Mouse (Mus musculus): ENCODE measurements around the gene Prkca.

Prkca gene

DNA sequence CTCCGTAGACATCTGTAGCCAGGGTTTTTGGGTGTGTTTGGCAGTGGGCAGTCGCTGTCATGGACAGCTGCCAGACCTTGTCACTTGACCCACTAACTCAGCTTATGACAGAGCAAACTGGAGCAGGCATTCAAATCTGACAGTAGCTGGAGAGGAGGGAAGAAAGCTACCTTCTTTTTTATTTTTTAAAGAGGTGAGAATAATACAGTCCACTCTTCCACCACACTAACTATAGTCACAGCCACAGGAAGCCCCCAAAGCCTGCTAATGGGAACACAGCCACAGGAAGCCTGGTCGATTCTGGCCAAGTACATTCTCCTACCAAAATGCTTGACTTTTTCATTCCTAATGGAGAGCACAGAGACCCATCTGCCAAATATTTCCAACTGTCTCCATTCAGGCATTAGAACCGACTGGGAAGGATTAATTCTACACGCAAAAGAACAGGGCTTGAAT, 84.9 kb downstream of the Prkca start:
- DNase-seq: no peak

DNA sequence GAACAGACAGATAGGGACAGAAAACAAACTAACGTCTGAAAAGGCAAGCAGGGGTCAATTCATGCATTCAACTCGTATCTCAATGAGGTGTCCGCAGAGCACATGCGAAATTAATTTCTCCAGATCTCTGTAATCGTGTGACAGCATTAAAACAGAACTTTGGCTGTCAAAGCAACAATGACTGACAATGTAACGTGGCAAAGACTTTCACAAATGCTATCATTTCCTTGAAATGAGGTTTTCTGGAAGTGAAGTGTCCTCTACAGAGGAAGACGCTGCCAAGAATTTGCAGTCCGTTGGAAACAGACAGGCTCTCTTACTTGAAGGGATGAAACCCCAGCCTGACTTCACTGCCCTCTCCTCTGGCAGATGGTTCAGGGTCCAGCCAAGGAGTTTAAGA, 85.8 kb downstream of the Prkca start:
- no peak for DNase-seq

DNA sequence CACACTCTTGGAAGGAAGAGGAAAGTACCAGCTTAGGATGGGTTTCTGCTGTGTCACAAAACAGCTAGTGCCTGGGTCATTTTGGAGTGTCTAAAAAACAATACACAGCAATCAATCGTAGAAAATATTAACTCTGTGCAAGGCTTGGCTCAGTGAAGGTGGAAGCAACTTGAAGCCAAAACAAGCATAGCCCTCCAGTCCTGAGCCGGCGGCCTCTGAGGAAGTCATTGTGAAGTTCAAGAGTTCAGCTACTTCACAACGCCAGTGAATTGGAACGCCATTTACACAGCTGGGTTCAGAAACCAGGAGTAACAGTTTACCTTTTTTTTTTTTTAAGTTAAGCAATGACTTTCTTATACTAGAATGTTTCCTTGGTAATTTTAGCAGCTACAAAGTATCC, 89.0 kb downstream of the Prkca start:
- peak; percentile 88 for DNase-seq

DNA sequence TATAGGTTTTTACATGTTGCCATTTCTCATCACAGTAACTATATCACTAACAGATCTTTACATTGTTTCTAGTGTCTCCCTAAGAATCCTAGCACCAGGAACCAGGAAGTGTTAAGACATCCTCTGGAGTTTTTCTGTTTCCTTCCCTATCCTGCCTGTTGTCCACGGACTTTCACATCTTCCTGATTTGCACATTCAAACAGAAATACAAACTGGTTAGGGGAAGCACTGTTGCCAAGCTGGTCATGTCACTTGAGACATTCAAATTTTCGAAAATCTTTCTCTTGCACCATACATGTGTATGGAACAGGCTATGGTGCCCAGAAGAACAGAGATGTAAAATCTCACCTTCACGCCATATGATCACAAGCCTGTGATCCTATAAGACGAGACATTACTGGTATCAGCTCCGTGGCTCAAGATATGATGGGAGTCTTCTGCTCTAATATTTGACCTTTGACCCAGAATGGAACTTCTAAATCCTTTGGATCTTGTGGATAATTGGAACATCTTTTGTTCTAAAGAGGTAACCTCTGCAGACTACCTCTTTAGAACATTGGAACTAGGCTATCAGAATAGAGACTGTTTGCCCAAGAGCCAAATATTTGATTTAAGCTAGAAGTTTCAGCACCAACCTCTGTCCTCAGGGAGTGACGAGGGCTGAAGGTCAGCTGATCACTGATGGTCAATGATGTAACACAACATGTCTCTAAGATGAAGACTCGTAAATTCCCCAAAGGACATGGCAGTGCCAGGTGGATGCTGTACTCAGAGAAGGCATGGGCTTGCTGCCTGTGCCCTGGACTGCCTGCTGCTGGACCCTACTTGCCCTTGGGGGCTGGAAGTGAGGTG, 91.6 kb downstream of the Prkca start:
- DNase-seq: no peak

DNA sequence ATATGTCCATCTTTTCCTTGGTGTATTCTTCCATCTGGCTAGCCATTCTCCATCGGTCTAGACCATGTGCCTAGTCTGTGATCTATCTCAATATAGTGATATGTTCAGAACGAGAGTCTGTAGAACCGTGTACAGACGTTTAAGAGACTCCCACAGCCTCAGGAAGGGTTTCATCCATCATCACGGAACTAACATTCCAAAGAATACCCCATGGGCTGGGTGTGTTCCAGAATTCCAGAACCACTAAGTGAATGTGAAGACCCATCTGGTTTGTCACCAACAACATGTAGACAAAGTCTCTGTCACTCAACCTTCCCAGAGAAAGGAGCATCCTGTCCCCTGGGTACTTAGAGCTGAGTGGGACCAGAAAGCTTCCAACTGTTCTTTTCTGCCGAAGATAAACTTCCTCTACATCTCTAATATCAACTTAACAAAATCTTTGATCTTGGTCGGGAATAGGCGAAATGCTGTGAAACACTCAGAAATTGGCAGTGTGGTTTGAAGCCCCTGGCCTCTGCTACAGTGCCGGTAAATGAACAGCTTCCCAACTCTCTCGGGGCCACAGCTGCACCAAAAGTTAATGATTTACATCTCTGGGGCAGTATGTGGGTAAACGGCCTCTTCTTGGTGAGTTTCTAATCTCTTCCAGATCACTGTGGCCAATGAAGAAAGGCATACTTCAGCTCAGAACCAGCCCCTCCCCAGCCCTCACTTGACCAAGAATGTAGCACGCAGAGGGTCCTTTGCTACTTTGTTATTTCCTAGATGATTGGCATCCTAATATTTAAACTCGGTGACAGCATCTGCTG, 92.7 kb downstream of the Prkca start:
- peak; percentile 73 for DNase-seq

DNA sequence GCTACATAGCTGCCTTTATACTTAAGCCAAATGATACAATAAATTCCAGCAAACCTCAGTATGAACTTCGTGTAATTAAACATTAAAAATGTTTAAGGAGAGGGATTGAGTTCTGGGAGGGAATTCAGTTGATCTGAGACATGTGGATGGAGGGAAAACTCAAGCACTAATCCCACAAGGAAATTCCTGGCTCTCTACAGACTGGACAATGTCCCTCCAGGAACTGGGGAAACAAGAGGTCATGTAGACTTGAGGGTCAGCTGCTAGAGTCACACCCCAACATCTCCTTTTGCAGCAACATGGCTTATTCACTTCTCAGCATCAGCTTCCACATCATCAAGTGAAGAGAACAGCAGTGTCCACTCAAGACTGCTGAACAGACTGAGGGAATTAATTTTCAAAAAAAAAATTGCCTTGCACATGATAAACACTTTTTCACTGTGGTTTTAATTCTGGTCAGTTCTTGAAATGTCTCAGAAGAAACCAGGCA, 93.5 kb downstream of the Prkca start:
- DNase-seq: no peak

DNA sequence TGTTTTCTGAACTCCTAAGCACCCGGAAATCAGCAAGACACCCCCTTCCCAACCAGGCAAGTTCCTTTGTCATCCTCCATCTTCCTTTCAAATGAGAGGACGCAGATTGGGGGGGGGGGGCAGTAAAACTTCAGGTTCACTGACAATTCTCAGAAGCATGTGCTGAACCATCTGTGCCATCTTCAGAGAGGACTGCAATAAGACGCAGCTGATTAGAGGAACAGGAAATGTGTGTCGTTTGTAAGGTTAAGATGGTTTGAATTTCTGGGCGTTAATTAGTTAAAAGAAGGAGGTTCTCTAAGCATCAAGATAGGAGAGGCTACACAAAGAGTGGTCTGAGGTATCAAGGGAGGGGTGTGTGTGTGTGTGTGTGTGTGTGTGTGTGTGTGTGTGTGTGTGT, 94.2 kb downstream of the Prkca start:
- no peak for DNase-seq

DNA sequence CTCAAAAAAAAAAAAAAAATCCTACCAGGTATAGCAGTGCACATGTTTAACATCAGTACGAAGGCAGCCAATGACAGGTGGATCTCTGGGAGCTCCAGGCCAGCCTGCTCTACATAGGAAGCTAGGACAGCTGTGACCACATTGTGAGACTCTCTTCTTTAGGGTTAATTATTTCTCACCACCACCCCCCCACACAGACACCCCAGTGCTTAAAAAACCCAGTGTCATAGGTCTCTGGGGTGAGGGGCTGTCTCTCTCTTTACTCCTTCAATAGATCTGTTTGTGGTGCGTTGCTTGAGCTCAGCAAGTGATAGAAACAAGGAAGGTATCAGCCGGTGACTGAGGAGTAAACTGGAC, 94.7 kb downstream of the Prkca start:
- DNase-seq: no peak

DNA sequence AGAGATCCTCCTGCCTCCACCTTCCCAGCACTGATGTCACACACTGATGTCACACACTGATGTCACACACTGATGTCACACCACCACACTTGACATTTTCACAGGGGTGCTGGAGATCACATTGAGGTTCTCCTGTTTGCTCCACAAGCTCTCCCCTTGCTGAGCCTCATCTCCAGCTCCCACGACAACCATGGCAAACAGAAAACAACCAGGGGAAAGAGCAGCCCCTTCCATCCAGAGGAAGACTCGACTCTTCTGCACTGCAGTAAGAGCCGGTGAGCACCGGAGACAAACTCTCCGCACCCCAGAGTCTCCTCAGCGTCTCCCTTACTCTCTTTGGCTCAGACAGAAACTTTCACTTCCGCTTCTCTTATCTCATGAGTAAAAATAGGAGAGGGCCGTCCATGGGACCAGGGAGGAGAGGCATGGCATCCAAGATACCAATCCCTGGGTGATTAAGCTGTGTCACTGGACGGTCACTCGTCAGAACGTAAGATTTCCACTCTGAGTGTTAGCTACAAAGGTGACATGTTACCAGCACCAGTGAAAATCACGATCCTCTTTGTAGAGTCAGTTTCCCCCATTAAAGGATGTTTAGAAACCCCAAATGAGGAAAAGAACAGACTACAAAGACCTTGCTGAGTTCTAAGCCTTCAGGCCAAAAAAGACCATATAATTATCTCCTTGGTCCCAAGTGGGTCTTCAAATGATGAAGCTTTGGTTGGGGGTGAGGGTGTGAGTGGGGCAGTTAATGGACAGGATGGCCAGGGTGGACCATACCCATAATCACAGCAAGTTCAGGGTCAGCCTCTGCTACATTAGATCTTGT, 95.3 kb downstream of the Prkca start:
- DNase-seq: no peak

DNA sequence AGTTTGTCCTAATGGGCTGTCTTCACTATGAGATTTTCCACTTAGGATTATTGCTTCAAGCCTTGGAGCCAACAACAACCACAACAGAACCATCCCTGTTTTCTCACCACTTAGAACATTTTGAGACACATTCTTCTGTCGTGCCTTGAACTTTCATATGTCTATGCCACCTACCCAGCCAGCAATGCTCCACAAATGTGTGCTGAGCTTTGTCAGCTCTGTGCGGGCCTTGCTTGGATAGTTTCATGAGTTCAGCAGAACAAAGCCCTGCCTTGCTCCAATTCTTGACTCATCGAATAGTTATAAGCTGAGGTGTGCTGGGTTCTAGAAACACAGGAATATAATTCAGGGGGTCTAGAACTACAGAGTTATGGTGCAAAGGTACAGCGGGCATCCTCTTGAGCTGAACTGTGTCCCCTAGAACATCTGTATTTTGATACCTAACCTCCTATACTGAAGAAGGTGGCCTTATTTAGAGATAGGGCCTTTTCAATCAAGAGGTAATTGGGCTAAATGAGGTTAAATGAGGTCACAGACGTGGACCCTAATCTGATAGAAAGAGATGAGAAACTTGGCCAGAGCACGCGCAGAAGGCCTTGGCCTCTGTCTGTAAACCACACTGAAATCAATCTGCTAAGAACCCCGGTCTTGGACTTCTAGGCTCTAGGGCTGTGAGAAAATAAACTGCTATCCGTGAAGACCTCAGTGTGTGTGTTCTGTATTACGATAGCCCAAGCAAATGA, 96.4 kb downstream of the Prkca start:
- no peak for DNase-seq

DNA sequence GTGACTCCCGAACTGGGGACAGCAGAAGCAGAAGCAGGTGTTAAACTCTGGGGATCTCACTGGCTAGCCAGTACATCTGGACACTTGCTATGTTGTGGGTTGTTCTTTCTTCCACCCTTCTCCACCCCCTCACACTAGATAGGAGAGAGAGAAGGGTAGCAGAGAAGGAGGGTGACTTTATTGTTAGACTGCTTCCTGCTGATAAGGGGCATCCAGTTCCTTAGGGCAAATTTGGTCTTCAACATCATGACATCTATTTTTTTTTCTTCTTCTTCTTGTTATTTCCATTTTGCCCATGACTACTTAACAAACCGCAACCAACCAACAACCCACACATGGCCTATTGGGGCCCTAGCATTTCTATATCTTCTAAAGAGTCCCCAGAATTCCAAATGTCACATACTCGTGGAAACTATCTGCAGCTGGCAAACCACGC, 97.4 kb downstream of the Prkca start:
- DNase-seq: no peak

DNA sequence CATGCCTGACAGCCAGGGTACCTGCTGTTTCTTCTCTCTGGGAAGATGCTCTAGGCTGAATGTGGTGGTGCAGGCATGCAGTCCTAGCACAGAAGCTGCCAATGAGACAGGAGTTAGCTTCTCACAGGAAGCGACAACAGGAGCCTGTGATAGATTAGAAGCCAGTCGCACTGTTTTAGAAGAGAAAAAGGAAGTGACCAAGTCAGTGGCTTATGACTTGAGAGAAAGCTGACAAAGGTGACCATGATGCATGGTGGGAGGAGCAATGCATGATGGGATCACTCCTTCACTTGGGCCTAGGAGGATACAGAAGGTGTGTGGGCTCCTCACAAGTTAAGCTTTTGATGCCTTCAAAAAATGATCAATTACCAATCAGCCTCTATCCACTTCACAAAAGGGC, 99.5 kb downstream of the Prkca start:
- DNase-seq: no peak

DNA sequence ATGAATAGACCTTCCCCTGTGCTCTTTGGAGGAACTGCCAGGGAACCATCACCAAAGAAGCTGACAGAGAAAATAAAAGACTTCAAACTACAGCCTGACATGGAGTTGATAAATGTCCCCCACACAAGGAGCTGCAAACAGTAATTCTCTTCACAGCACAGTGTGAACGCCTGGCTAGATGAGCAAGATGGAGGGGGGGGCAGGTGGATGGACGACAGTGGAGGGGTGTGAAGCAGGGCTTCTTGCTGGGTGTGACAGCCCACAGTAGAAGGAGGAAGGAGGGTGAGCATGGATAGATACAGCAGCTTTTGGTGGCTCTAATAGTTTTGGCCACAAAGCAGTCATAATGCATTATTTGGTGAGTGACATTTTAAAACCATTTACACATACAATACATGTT, 100.1 kb downstream of the Prkca start:
- DNase-seq: no peak

DNA sequence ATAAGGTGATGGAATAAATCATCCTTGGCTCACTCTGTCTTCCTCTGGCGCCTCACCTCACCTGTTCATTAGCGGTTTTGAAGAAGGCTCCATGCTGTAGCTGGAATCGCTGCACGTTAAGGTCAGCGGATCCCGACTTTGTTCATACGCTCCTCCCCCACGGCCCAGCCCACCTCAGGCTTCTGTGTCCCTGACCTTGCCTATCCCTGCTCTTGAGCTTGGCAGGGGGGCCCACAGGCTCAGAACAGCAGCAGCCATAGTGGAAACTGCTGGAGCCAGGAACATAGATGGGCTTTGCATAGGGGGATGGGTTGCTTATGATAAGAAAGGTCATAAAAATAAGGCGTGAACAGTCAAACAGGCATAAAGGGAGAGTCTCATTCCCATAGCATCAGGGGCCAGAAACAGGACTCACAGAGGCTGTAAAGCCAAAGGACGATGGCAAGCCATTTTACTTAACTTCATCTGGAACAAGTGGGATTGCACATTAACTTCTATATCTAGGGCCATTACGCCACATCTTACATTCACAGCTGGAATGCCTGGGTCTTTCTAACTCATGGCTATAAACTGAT, 102.7 kb downstream of the Prkca start:
- no peak for DNase-seq

DNA sequence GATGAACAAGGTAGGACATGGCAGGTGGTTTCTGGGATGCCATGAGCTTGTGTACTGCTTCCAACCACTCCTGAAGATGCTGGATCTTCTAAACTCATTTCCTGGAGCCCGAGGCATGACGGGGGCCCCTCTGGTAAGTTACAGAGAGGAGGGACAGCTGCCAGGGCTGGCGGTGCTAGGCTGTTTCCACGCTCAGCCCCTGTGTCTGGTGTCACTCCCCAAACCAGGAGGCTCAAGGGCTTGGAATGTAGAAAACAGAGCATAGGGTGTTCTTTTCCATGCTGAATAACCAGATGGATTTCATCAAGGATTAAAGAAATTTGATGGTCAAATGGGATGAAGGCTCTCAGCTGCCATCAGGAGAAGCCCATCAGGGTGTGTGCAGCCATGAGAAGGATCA, 104.6 kb downstream of the Prkca start:
- DNase-seq: no peak

DNA sequence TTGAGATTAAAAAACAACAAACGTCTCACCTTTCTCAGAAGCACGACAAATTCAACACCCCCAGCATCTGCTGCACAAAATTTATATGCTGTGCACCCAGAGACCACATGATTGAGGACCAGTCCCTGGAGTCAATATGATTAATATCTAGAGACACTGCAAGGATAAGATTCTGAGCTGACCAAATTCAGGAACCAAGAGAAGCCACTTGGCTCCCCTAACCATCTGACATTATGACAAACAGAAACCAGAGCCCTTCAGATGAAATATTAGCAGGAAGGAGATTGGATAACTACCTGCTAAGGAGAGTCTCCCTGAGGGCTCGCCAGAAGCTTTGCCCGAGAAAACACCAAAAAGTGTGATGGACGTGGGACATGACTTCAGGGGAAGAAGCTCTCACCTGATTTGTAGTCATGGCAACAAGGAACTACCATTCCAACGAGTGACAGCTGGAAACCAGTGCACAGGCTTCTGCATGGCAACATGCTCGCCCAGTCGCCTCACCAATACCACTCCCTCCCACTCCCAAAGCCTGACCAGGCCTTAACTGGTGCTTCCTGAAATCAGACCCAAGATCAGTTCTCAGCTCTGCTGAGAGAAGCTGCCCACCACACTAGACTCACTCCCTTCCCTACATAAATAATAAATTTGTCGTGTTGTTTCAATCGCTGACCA, 106.8 kb downstream of the Prkca start:
- no peak for DNase-seq

DNA sequence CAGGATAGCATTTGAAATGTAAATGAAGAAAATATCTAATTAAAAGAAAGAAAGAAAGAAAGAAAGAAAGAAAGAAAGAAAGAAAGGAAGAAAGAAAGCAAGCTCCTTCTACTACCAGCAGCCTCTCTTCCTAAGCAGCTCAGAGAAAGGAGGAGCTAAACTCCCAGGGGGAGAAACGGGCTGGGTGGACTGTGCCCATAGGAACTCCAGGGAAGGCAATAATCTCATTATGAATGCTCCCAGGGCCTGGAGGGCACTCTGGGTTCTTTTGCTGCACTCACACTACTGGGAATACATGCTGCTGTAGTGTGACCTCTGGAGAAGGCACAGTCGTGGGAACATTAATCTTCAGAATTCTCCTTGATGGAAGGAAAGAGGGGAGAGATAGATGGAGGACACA, 107.5 kb downstream of the Prkca start:
- DNase-seq: no peak

DNA sequence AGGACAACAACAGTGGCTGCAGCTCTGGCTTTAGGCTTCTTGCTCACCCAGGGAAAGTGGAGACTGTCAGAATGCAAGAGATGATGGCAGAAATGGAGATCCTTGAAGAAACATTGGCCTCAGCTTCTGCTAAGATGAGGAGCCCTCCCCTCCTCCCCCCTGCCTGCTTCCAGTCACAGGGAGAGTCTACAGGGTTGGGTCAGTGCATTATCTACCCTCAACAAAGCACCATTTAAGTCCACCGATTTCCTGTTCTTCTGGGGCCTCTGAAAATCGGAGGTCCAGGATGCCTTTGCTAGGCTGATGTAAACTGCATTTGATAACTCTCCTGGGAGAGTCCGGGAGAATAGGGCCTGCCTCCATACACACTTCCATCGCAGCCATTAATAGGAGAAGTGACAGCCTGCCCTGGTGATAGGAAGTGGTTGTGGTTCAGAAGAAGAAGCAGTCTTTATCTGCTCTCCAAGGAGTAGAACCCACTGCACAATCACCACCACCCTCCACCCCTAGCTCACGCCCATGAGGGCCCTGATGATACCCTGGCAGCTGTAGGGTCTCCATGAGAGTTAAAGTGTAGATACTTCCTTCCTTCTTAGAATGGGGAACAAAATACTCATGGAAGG, 108.5 kb downstream of the Prkca start:
- DNase-seq: no peak

DNA sequence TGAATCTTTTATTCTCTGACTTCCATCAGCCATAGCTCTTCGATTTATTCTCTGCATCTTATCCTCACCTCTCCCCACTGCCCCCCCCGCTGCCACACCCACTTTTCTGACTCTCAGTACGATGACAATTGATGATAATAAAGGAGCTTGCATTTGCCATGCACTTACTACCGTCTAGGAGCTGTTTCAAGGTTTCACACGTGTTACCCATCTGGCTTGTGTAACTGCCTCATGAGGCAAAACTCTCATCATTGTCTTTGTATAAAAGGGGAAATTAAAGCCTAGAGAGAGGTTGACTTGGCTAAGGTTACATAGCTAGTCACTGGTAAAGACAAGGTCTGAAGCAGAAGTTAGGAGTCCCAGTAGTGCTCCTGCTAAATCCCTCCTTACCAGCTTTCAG, 110.7 kb downstream of the Prkca start:
- DNase-seq: no peak

DNA sequence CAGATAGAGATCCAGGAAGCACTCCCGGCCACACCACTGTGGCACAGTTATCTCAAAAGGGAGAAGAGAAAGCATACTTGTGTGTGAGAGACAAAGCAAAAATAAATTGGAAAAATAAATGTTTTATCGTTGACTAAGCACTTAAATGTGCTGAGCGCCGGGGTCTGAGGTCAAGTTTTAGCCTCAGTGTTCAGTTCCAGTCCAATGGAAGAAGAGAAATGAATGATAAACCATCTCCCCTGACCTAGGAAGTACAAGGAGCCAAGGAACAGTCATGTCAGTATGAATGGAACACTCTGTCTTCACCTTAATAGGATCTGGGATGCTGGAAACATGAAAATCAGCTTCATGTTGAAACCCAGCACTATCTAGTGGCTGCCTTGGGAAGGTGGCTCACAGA, 113.6 kb downstream of the Prkca start:
- peak; percentile 64 for DNase-seq

Data from kidney, adult 9 months (tissue).